Mouse (Mus musculus) splenic B cell, adult 2 months (primary cell): ENCODE data around the gene Btbd6.

Experiments used
- DNase-seq: peaks from one replicate; pipeline ENCODE4 v3.0.0-alpha.2; 2011; ENCODE audit warnings: low read depth, low spot score
- H3K27me3 ChIP-seq: 2 replicates; pipeline ENCODE4 v1.6.1; 2012; ENCODE audit warnings: mild to moderate bottlenecking, low read length, moderate library complexity, mixed read lengths; ENCODE audit not compliant: control insufficient read depth, poor library complexity, insufficient read depth, severe bottlenecking
- H3K36me3 ChIP-seq: 2 replicates; pipeline ENCODE4 v1.6.1; 2012; ENCODE audit warnings: mild to moderate bottlenecking, low read length, moderate library complexity, mixed read lengths; ENCODE audit not compliant: control insufficient read depth, poor library complexity, insufficient read depth, severe bottlenecking

The Btbd6 gene

GRCm38 (mm10) chr12:112976371-112977073, at the start of gene Btbd6:
Gene Btbd6, plus strand, starts transcription at chr12:112976482.
- peak; percentile 92 for DNase-seq
- H3K27me3 ChIP-seq, result no peaks in the 10 kb centered on the region
- peaks cover 5% of the 10 kb centered on the region for H3K36me3 ChIP-seq

- H3K36me3 ChIP-seq, result no peaks in the 10 kb centered on the region
These were observed 49.0 kb upstream of the Btbd6 start for GRCm38 (mm10) chr12:112927265-112927664.

GRCm38 (mm10) chr12:112928401-112929241, 47.7 kb upstream of the Btbd6 start:
- Histone ChIP-seq H3K27me3 (0 out of 2 replicates have a peak, but pooled peaks cover 3% of the 10 kb centered on the region), H3K36me3 (no peaks in the 10 kb centered on the region)
- peak; percentile 45 for DNase-seq

More at GRCm38 (mm10) chr12:112927265-112927664, 49.0 kb upstream of the Btbd6 start:
- H3K27me3 ChIP-seq, result 0 out of 2 replicates have a peak, but pooled peaks cover 3% of the 10 kb centered on the region
- DNase-seq, result no peak

GRCm38 (mm10) chr12:112929562-112930352, 46.5 kb upstream of the Btbd6 start, which contains the start of gene Jag2:
Gene Jag2, minus strand, starts transcription at chr12:112929776.
- peak; percentile 51 for DNase-seq
- 0 out of 2 replicates have a peak, but pooled peaks cover 3% of the 10 kb centered on the region for H3K27me3 ChIP-seq
- no peaks in the 10 kb centered on the region for H3K36me3 ChIP-seq

GRCm38 (mm10) chr12:112932647-112933046, 43.6 kb upstream of the Btbd6 start:
- DNase-seq, result no peak
- Histone ChIP-seq H3K36me3 (no peaks in the 10 kb centered on the region), H3K27me3 (0 out of 2 replicates have a peak, but pooled peaks cover 3% of the 10 kb centered on the region)

GRCm38 (mm10) chr12:112937906-112938305, 38.4 kb upstream of the Btbd6 start:
- no peak for DNase-seq
- Histone ChIP-seq H3K27me3 (no peaks in the 10 kb centered on the region), H3K36me3 (no peaks in the 10 kb centered on the region)

GRCm38 (mm10) chr12:112938366-112938765, 37.9 kb upstream of the Btbd6 start:
- DNase-seq, result no peak
- Histone ChIP-seq H3K27me3 (no peaks in the 10 kb centered on the region), H3K36me3 (no peaks in the 10 kb centered on the region)

- Histone ChIP-seq H3K27me3 (no peaks in the 10 kb centered on the region), H3K36me3 (no peaks in the 10 kb centered on the region)
- DNase-seq, result peak; percentile 35
These were observed 37.3 kb upstream of the Btbd6 start for GRCm38 (mm10) chr12:112938873-112939565.

GRCm38 (mm10) chr12:112940238-112940637, 36.0 kb upstream of the Btbd6 start:
- no peak for DNase-seq
- H3K36me3 ChIP-seq, result no peaks in the 10 kb centered on the region
- no peaks in the 10 kb centered on the region for H3K27me3 ChIP-seq

- DNase-seq, result no peak
- Histone ChIP-seq H3K27me3 (no peaks in the 10 kb centered on the region), H3K36me3 (no peaks in the 10 kb centered on the region)
These were observed 35.6 kb upstream of the Btbd6 start for GRCm38 (mm10) chr12:112940710-112941109.

GRCm38 (mm10) chr12:112941156-112941775, 35.0 kb upstream of the Btbd6 start:
- DNase-seq, result peak; percentile 25
- no peaks in the 10 kb centered on the region for H3K27me3 ChIP-seq
- no peaks in the 10 kb centered on the region for H3K36me3 ChIP-seq

GRCm38 (mm10) chr12:112941776-112942713, 34.2 kb upstream of the Btbd6 start, which contains the start of gene Nudt14:
Gene Nudt14, minus strand, starts transcription at chr12:112942124.
- no peaks in the 10 kb centered on the region for H3K27me3 ChIP-seq
- DNase-seq, result peak; percentile 91

GRCm38 (mm10) chr12:112943669-112944068, 32.6 kb upstream of the Btbd6 start:
- DNase-seq, result no peak
- Histone ChIP-seq H3K27me3 (no peaks in the 10 kb centered on the region), H3K36me3 (no peaks in the 10 kb centered on the region)

More at GRCm38 (mm10) chr12:112941776-112942713, 34.2 kb upstream of the Btbd6 start, which contains the start of gene Nudt14:
- H3K36me3 ChIP-seq, result no peaks in the 10 kb centered on the region
